Mouse (Mus musculus): ENCODE measurements at regions not wholly inside any gene's neighbourhood (a gene's known extent, or its start where the extent isn't known, plus 50 kb on each side); places are given as distances from the start of the nearest gene placed in this dataset.

- TF ChIP-seq EP300 (optimal IDR thresholded peaks at IDR 0.05) (no peak), CTCF (IDR thresholded peaks at IDR 0.05; ENCODE audit: low read depth) (no peak)
Measured at GRCm38 (mm10) chr11:112480360-112480759, 301.7 kb upstream of the Sox9 start.
